Mouse (Mus musculus): ENCODE results near the gene Prmt3.

DNA sequence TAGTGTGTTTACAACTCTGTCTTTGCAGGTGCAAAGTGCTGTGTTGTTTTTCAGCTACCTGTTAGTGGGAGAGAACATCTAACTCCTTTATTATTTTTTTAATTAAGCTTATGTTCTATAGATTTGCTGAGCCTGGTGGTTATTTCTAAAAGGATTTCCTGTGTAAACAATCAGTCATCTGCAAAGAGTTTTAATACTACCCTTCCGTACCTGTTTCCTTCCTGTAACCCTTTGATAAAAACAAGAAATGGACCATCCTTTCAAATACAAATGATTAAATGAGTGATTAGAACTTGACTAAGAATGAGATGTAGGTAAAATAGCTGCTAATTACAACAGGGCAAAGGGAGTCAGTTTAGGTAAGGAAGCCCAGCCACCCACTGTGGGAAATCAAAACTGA is 43.2 kb downstream of the Prmt3 start:
- TF ChIP-seq CTCF (IDR thresholded peaks at IDR 0.05 in 2 of 3, conservative IDR thresholded peaks at IDR 0.05 in 1 of 3; ENCODE audit: control insufficient read depth in 1 of 3, insufficient read depth in 1 of 3, low read depth in 2 of 3, low read length in 3 of 3, poor library complexity in 1 of 3, severe bottlenecking in 1 of 3) (no peak), EP300 (IDR thresholded peaks at IDR 0.05; ENCODE audit: low read depth in 1 of 2, low read length in 2 of 2) (no peak)
